Mouse (Mus musculus): ENCODE data around the gene Gm2026.
"Not testable (repeated sequence)": the region's sequence is repeated elsewhere in the genome, so short reads cannot be mapped to it uniquely, and the experiment has no call there.

The Gm2026 gene

DNA sequence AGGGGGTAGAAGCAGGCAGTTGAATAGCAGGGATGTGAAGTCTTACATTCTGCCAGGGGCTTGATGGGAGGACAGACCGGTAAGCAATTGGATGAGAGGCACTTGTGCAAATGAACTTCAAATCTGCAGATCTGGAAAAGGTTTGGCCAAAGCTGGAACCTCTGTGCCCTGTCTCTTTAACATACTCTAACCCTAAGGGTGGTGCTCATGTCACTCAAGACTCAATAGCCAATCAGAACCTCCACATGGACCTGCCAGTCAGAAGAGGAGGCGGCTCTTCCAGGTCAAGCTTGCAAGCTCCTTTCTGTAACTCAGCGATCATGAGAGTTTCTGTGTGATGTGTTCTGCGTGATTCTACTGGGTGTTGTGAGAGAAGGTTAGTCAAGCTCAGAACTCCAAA lies at the start of gene Gm2026:
TSS of gene Gm2026 (plus strand) at position 301 of the 400 bp plus-strand sequence.
- not testable (repeated sequence) for DNase-seq (ENCODE audit: low read depth in 1 of 2, low spot score in 2 of 2)

- DNase-seq (ENCODE audit: low read depth in 1 of 2, low spot score in 2 of 2): not testable (repeated sequence)
Observed at GRCm38 (mm10) chr2:175931000-175931399, 34.1 kb upstream of the Gm2026 start, which contains the start of gene Zfp966. Zfp966 (minus strand) TSS chr2:175931100.
